Mouse (Mus musculus): ENCODE measurements around the gene Ehf.

- TF ChIP-seq CTCF (IDR thresholded peaks at IDR 0.05; ENCODE audit: insufficient read depth, low read length) = no peak
- TF ChIP-seq POLR2A (IDR thresholded peaks at IDR 0.05; ENCODE audit: borderline replicate concordance, extremely low read depth, low read depth, low read length) = no peak
Observed at GRCm38 (mm10) chr2:103274270-103274669, 28.8 kb downstream of the Ehf start.

All from lung, adult 2 months (tissue).